Mouse (Mus musculus): Measurements from ENCODE around the gene Cenpm. TPM values are rescaled to one million over a fixed set of nuclear protein-coding genes. Genes with fewer than 3 reads are reported as not detected.

Gene Cenpm
- polyA plus RNA-seq, 1 experiment from 2014 or later: 24.0 TPM

DNA sequence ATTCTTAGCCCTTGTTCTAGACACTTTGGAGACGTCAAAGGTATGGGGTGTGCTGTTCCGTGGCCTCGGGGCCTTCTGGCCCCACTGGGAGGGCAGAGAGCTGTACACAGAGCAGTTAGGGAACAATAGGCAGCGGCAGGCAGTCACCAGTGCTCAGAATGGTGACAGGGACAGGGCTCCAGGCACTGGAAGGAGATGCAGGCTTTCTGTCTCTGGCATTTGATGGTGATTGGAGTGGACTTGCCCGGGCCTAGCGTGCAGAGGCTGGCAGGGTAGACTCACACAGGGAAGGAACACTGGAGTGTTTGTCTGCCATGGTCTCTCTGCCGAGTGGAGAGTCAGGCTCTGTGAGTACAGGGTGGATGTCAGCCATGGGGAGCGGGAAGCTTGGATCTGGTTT is 51.9 kb downstream of the Cenpm start:
- no peak overlapping the region for H3K9ac ChIP-seq (ENCODE audit: low read depth, low read length)
- H3K9me3 ChIP-seq (ENCODE audit: control insufficient read depth, low read length): no peaks in the 10 kb centered on the region
- no peak for ATAC-seq
- no peak overlapping the region for H3K27ac ChIP-seq (ENCODE audit: low read depth, low read length)
- no peaks in the 10 kb centered on the region for H3K4me1 ChIP-seq (ENCODE audit: control insufficient read depth, insufficient read depth, low read depth, low read length)
- no peaks in the 10 kb centered on the region for H3K27me3 ChIP-seq (replicated peaks; ENCODE audit: control insufficient read depth, insufficient read depth, low read length)
- peaks cover 63% of the 10 kb centered on the region for H3K36me3 ChIP-seq (ENCODE audit: control insufficient read depth, insufficient read depth, low read length)
- H3K4me2 ChIP-seq (ENCODE audit: low read length): no peak overlapping the region
- H3K4me3 ChIP-seq (ENCODE audit: low read length): no peak overlapping the region
- 79% methylated on average over 8 of the region's 8 CpGs for WGBS

DNA sequence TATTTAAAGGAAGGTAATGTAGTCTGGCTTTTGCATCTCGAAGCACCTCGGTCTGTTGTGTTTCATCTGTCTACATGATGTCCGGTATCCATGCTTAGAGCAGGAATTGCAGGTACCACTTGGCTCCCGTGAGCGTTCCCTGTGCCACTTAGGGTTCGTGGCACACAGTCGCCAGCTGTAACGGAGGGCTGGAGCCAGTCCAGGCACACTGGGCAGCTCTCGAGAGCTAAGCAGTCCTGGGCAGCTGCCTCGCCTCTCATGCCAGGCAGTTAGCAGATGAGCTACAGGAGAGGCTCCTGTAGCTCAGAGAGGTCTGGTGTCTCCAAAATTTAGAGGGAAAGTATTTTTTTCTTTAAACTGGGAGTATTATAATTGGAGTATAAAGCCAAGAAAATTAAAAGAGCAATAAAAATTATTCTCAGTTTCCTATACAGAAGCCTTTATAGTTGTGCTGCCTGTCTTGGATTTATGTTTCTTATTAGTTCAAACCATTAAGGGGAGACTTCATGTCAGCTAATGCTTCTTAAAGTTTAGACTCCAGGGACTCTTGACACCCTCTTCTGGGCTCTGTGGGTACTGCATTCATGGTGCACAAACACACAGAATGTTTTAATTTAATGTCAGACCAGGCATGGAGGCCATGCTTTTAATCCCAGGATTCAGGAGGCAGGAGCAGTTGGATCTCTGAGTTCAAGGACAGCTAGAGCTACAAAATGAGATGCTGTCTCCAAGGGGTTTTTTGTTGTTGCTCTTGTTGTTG is 55.9 kb downstream of the Cenpm start:
- ATAC-seq: no peak
- Histone ChIP-seq H3K27ac (ENCODE audit: low read depth, low read length) (no peak overlapping the region), H3K4me3 (ENCODE audit: low read length) (no peak overlapping the region), H3K4me1 (ENCODE audit: control insufficient read depth, insufficient read depth, low read depth, low read length) (no peaks in the 10 kb centered on the region), H3K9ac (ENCODE audit: low read depth, low read length) (no peak overlapping the region), H3K4me2 (ENCODE audit: low read length) (no peak overlapping the region), H3K36me3 (ENCODE audit: control insufficient read depth, insufficient read depth, low read length) (peaks cover 57% of the 10 kb centered on the region), H3K27me3 (replicated peaks; ENCODE audit: control insufficient read depth, insufficient read depth, low read length) (no peaks in the 10 kb centered on the region), H3K9me3 (ENCODE audit: control insufficient read depth, low read length) (no peaks in the 10 kb centered on the region)
- 87% methylated on average over 10 of the region's 10 CpGs for WGBS

DNA sequence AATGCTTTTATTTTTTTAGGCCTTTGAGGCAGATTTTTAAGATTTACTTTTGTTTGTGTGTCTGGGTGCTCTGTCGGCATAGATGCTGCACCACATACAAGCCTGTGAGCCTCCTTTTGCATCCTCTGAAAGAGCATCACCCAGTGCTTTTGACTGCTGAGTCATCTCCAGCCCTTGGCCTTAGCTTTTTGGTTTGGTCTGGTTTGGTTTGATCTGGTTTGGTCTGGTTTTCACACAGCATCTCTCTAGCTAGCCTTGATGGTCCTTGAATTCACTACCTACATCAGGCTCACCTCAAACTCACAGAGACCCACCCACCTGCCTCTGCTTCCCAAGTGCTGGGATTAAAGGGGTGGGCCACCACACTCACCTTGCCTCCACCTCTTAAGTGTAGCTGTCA is 56.6 kb downstream of the Cenpm start:
- WGBS: 96% methylated on average over 1 of the region's 1 CpGs
- Histone ChIP-seq H3K9me3 (ENCODE audit: control insufficient read depth, low read length) (no peaks in the 10 kb centered on the region), H3K36me3 (ENCODE audit: control insufficient read depth, insufficient read depth, low read length) (peaks cover 62% of the 10 kb centered on the region), H3K4me2 (ENCODE audit: low read length) (no peak overlapping the region), H3K27ac (ENCODE audit: low read depth, low read length) (no peak overlapping the region), H3K4me1 (ENCODE audit: control insufficient read depth, insufficient read depth, low read depth, low read length) (no peaks in the 10 kb centered on the region), H3K27me3 (replicated peaks; ENCODE audit: control insufficient read depth, insufficient read depth, low read length) (no peaks in the 10 kb centered on the region), H3K4me3 (ENCODE audit: low read length) (no peak overlapping the region), H3K9ac (ENCODE audit: low read depth, low read length) (no peak overlapping the region)
- no peak for ATAC-seq

- Histone ChIP-seq H3K4me1 (ENCODE audit: control insufficient read depth, insufficient read depth, low read depth, low read length) (no peaks in the 10 kb centered on the region), H3K27ac (ENCODE audit: low read depth, low read length) (no peak overlapping the region), H3K9me3 (ENCODE audit: control insufficient read depth, low read length) (no peaks in the 10 kb centered on the region), H3K4me2 (ENCODE audit: low read length) (no peak overlapping the region), H3K4me3 (ENCODE audit: low read length) (no peak overlapping the region), H3K36me3 (ENCODE audit: control insufficient read depth, insufficient read depth, low read length) (peaks cover 59% of the 10 kb centered on the region), H3K27me3 (replicated peaks; ENCODE audit: control insufficient read depth, insufficient read depth, low read length) (no peaks in the 10 kb centered on the region), H3K9ac (ENCODE audit: low read depth, low read length) (no peak overlapping the region)
- WGBS: 84% methylated on average over 4 of the region's 4 CpGs
- no peak for ATAC-seq
Observed at GRCm38 (mm10) chr15:82187401-82187800, 57.1 kb downstream of the Cenpm start.

GRCm38 (mm10) chr15:82186931-82187330 is 57.6 kb downstream of the Cenpm start:
- Histone ChIP-seq H3K36me3 (ENCODE audit: control insufficient read depth, insufficient read depth, low read length) (peaks cover 60% of the 10 kb centered on the region), H3K27me3 (replicated peaks; ENCODE audit: control insufficient read depth, insufficient read depth, low read length) (no peaks in the 10 kb centered on the region), H3K9me3 (ENCODE audit: control insufficient read depth, low read length) (no peaks in the 10 kb centered on the region), H3K4me1 (ENCODE audit: control insufficient read depth, insufficient read depth, low read depth, low read length) (no peaks in the 10 kb centered on the region), H3K4me3 (ENCODE audit: low read length) (no peak overlapping the region), H3K9ac (ENCODE audit: low read depth, low read length) (no peak overlapping the region), H3K4me2 (ENCODE audit: low read length) (no peak overlapping the region), H3K27ac (ENCODE audit: low read depth, low read length) (no peak overlapping the region)
- 94% methylated on average over 5 of the region's 5 CpGs for WGBS
- no peak for ATAC-seq

- H3K9me3 ChIP-seq (ENCODE audit: control insufficient read depth, low read length): no peaks in the 10 kb centered on the region
- H3K4me1 ChIP-seq (ENCODE audit: control insufficient read depth, insufficient read depth, low read depth, low read length): no peaks in the 10 kb centered on the region
- no peak overlapping the region for H3K27ac ChIP-seq (ENCODE audit: low read depth, low read length)
- no peak overlapping the region for H3K4me3 ChIP-seq (ENCODE audit: low read length)
- no peak overlapping the region for H3K4me2 ChIP-seq (ENCODE audit: low read length)
- WGBS: 78% methylated on average over 14 of the region's 14 CpGs
- peaks cover 64% of the 10 kb centered on the region for H3K36me3 ChIP-seq (ENCODE audit: control insufficient read depth, insufficient read depth, low read length)
- H3K27me3 ChIP-seq (replicated peaks; ENCODE audit: control insufficient read depth, insufficient read depth, low read length): no peaks in the 10 kb centered on the region
- ATAC-seq: no peak
- H3K9ac ChIP-seq (ENCODE audit: low read depth, low read length): no peak overlapping the region
Observed at GRCm38 (mm10) chr15:82186131-82186530, 58.4 kb downstream of the Cenpm start.

GRCm38 (mm10) chr15:82185062-82185783 is 59.3 kb downstream of the Cenpm start:
- Histone ChIP-seq H3K36me3 (ENCODE audit: control insufficient read depth, insufficient read depth, low read length) (peaks cover 72% of the 10 kb centered on the region), H3K9ac (ENCODE audit: low read depth, low read length) (no peak overlapping the region), H3K4me3 (ENCODE audit: low read length) (no peak overlapping the region), H3K27ac (ENCODE audit: low read depth, low read length) (no peak overlapping the region), H3K4me2 (ENCODE audit: low read length) (no peak overlapping the region), H3K27me3 (replicated peaks; ENCODE audit: control insufficient read depth, insufficient read depth, low read length) (no peaks in the 10 kb centered on the region), H3K9me3 (ENCODE audit: control insufficient read depth, low read length) (no peaks in the 10 kb centered on the region), H3K4me1 (ENCODE audit: control insufficient read depth, insufficient read depth, low read depth, low read length) (no peaks in the 10 kb centered on the region)
- no peak for ATAC-seq
- WGBS: 90% methylated on average over 14 of the region's 14 CpGs

DNA sequence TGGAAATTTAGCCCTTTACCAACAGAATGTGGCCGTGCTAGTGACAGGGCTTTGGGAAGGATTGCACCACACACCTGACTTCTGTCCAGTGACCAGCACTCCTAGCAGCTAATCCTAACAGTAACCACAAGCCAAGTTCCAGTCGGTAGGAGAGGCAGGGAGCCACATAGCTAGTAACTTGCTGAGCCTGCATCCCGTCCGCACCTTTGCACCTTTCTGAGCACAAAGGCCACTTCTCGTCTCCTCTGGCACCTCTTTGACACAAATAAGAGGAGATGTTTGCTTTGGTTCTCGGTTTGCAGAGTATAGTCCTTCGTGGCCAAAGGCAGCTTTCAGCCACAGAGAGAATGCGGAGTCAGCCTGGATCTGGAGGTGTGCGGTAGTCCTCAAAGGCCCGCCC is 59.9 kb downstream of the Cenpm start:
- H3K36me3 ChIP-seq (ENCODE audit: control insufficient read depth, insufficient read depth, low read length): peaks cover 77% of the 10 kb centered on the region
- no peaks in the 10 kb centered on the region for H3K27me3 ChIP-seq (replicated peaks; ENCODE audit: control insufficient read depth, insufficient read depth, low read length)
- no peak for ATAC-seq
- no peaks in the 10 kb centered on the region for H3K4me1 ChIP-seq (ENCODE audit: control insufficient read depth, insufficient read depth, low read depth, low read length)
- H3K9me3 ChIP-seq (ENCODE audit: control insufficient read depth, low read length): no peaks in the 10 kb centered on the region
- no peak overlapping the region for H3K4me3 ChIP-seq (ENCODE audit: low read length)
- no peak overlapping the region for H3K4me2 ChIP-seq (ENCODE audit: low read length)
- H3K9ac ChIP-seq (ENCODE audit: low read depth, low read length): no peak overlapping the region
- H3K27ac ChIP-seq (ENCODE audit: low read depth, low read length): no peak overlapping the region
- 92% methylated on average over 10 of the region's 10 CpGs for WGBS

DNA sequence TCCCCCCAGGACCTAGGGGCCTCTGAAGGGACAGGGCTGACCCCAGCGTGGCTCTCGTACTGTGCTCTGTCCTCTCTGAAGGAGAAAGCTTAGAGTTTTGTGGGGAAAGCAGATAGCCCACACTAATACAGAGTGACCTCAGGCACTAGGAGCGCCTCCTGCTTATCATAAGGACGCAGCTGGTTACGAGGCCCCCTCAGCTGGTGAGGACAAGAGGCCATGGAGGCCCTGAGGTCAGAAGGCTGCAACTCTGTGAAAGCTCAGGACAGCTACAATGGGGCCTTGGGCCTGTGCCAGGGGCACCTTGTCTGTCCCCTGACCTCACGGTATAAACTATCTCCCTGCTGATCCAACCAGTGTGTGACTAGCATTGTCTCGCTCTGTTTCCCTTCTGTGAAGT is 60.4 kb downstream of the Cenpm start:
- 78% methylated on average over 7 of the region's 7 CpGs for WGBS
- Histone ChIP-seq H3K9me3 (ENCODE audit: control insufficient read depth, low read length) (no peaks in the 10 kb centered on the region), H3K4me2 (ENCODE audit: low read length) (no peak overlapping the region), H3K27me3 (replicated peaks; ENCODE audit: control insufficient read depth, insufficient read depth, low read length) (no peaks in the 10 kb centered on the region), H3K4me3 (ENCODE audit: low read length) (no peak overlapping the region), H3K4me1 (ENCODE audit: control insufficient read depth, insufficient read depth, low read depth, low read length) (no peaks in the 10 kb centered on the region), H3K27ac (ENCODE audit: low read depth, low read length) (no peak overlapping the region), H3K9ac (ENCODE audit: low read depth, low read length) (no peak overlapping the region), H3K36me3 (ENCODE audit: control insufficient read depth, insufficient read depth, low read length) (peaks cover 78% of the 10 kb centered on the region)
- no peak for ATAC-seq
